Mouse (Mus musculus) left cerebral cortex, adult 9 months (tissue): ENCODE data around the gene Apom.
"Not testable (repeated sequence)": the region's sequence is repeated elsewhere in the genome, so short reads cannot be mapped to it uniquely, and the experiment has no call there.

Experiments used
- DNase-seq, 2 experiments: peaks; one replicate each; pipeline ENCODE4 v3.0.0; 2022; ENCODE audit warnings: low spot score in 2 of 2

Apom gene

DNA sequence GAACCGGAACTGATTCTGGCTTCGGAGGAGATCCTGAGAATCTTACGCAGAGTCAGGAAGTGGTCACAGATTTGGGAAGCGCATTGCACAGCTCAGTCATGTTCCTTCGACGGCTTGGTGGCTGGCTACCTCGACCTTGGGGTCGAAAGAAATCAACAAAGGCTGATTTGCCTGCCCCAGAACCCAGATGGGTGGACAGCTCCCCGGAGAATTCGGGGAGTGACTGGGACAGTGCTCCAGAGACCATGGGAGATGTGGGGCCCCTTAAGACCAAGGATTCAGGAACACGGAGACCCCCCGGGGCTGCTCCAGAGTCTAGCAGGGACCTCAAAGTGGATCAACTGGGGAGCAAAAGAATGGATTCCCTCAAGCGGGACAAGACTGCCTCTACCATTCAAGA, 4.8 kb downstream of the Apom start:
- no peak for DNase-seq

DNA sequence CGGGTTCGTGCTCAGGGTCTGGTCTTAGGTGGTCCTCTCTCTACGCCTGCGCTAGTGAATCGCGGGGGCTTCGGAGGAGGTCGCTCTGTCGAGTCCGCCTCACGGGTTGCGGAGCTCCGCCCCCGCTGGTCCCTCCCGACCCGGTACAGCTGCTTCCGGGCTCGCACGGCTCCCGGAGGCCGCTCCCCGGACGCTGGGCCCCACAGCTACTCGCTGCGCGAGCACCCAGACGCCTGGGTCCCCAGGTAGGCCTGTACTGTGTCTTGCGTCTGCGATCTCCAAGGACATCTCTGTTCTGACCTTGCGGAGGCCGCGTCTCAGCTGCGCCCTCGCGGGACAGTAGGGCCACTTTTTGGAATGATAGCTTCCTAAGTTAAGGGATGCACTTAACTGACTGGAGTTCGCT, 5.6 kb downstream of the Apom start, which contains the start of gene D17H6S53E:
Gene D17H6S53E, plus strand, starts transcription at position 168 of the 406 bp plus-strand sequence.
- peak in 1 of 2 experiments; percentile 59 for DNase-seq

DNA sequence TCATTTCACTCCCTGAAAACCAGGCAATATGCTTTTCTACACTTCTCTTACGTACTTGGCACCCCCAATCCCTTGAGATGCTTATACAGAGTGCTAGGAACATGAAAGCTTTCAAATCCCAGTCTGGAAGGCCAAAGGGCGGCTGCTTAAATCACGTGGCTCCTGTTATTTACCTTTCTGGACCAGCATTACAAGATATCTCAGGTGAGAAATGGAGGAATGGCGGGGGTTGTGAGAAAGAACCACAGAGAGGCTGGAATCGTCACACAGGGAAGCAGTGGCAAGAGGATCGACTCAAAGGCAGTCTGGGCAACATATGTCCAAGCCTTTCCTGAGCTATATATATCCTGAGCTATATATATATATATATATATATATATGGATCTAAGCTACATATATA, 6.3 kb downstream of the Apom start:
- no peak for DNase-seq

DNA sequence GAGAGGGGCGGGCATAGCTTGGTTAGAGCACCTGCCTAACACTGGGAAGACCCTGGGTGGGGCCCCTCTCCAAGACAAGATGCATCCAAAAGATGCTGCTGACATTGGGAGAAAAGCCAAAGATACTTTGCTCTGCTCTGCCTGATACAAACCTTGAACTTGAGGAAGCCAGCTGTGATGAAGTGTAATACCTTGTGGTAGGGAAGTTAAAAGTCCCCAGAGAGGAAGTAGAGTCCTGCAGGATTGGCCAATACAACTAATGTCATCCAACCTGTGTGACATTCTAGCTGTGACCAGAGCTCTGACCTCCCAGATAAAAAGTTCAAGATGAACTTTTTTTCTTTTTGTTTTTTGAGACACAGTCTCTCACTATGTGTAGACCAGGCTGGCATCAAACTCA, 6.8 kb downstream of the Apom start:
- DNase-seq: no peak

GRCm38 (mm10) chr17:35124261-35124896, 7.5 kb downstream of the Apom start:
- not testable (repeated sequence) for DNase-seq

GRCm38 (mm10) chr17:35123287-35123686, 8.6 kb downstream of the Apom start:
- DNase-seq: not testable (repeated sequence)

DNA sequence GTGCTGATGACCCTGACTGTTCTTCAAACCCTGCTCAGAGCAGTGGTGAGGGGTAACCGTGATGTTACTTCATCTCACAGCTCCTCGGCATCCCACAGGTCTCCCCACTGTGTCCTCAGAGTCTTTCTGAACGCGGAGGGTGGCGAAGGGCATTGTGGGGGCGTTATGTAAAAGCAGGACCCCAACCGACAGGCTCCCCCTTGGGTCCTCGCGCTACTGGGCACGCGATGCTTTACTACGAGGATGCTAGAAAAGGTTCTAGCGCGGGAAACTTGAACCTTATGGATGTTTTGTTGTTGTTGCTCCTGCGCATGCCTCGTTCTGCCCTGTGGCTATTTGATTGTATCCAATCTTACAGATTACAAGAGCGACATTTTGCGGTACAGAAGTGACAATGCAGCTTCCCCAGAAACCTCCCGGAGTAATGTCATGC, 10.0 kb downstream of the Apom start, which contains the start of gene Csnk2b:
Gene Csnk2b, minus strand, starts transcription at position 183 of the 433 bp plus-strand sequence.
- DNase-seq: peak; percentile 61 to 83

DNA sequence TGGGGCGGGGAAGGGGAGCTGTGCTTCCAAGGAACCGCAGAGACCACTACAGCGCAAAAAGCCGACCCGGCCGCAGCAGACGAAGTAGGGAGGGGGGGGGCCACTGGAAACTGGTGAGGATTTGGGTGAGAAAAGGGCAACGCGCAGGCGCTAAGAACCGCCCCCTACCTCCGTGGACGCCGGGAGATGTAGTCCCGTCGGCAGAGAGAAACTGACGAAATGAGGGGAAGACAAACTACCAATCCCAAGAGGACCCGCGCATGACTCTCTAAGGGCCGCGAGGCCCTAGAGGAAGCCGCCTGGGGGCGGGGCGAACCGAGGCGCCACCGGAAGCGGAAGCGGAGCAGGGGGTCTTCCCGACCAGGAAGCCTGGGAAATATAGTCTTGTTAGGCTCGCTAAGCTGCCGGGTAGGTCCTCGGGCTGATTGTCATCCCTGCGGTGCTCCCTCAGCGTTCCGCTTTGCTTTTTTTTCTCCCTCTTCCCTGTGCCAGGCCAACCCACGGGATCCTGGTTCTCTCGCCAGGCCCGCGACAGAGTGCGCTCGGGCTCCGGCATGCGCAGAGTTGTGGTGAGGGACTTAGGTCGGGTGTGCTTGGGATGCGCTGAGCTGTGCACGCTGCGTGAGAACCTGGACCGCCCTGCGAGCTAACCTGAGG, 10.6 kb downstream of the Apom start, which contains the start of gene Gpank1:
Gene Gpank1, plus strand, starts transcription at position 313 of the 657 bp plus-strand sequence.
- DNase-seq: peak; percentile 98

GRCm38 (mm10) chr17:35120745-35121142, 11.1 kb downstream of the Apom start:
- DNase-seq: peak in 1 of 2 experiments; percentile 37

DNA sequence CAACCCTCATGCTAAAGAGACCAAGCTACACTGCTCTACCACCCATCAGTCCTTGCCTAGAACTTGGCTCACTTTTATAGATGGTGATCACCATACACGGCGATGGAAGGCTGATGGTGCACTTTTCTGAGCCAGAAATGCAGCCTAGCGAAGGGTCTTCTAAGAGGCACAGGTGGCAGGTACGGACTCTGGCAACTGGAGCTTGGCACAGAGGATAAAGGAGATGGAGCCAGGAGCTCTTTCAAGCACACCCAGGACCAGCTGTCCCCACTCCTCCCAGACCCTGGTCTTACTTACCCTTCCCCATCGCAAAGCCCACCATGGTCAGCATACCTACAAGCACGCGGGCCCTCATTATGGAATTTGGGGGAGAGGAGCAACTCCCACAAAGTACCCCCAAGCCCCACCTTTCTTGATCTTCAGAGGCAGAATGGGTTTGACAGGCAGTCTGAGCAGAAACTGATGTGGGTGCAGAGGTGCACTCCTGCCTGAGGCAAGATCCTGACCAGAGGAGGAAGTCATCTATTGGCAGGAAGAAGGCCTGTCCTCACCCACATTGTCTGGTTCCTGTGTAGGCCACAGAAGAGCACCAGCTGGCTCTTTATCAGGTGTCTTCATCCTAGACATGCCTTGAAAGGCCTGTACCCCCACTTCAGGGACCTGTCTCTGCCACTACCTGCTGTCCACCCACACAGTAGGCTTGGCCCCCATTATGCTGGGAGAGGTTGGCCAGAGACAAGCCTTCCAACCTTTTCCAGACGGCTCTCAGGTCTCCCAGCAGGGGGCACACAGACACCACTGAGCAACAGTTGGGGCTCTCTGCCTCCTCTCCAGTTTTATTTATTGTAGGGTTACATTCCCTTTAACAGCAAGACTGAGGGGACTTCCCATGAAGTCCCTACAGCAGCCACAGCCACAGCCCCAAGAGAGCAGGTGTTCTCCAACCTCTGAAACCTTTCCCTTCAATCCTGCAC, 16.5 kb downstream of the Apom start, which contains the start of gene Ly6g5b:
Gene Ly6g5b, minus strand, starts transcription at position 383 of the 974 bp plus-strand sequence.
- DNase-seq: no peak

DNA sequence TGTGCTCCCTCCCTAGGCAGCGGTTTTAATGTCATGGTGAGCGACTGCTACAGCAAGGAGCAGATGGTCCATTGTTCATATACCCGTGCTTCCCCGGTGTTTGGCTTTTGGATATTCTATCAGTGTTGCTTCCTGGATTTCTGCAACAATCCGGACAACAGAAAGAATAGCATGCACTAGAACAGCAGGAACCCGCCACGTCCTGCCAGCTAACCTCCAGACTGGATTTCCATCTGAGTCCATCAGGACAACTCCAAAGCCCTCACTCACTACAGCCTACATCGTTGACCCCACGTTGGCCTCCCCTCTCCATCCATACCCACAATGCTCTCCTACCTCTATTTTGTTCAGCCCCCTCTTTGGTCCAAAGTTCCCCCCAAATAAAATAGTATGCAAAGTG, 20.1 kb downstream of the Apom start:
- DNase-seq: no peak

DNA sequence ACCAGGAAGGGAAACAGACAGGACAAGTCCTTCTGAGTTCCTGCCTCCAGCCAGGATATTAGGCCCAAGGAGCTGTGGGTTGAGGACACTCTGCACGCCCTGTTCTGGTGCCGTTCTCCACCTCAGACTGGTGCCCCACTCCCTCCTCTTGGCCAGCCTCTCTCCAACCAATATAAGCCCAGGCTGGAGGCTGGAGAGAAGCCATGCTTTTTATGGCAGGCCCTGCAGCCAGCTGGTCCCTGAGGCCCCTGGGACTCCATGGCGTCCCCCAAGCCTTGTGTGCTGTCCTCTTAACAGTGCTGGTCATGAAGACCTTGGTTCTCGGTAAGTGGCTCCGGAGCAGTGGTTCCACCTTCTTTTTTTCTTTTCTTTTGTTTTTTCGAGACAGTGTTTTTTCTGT, 23.8 kb downstream of the Apom start, which contains the start of gene Ly6g5c:
Gene Ly6g5c, plus strand, starts transcription at position 183 of the 400 bp plus-strand sequence.
- no peak for DNase-seq

GRCm38 (mm10) chr17:35106522-35106921, 25.3 kb downstream of the Apom start:
- DNase-seq: no peak

GRCm38 (mm10) chr17:35105740-35106389, 26.0 kb downstream of the Apom start:
- no peak for DNase-seq

- DNase-seq: no peak
Observed at GRCm38 (mm10) chr17:35104754-35105153, 27.1 kb downstream of the Apom start.

GRCm38 (mm10) chr17:35104079-35104478, 27.8 kb downstream of the Apom start:
- DNase-seq: no peak

DNA sequence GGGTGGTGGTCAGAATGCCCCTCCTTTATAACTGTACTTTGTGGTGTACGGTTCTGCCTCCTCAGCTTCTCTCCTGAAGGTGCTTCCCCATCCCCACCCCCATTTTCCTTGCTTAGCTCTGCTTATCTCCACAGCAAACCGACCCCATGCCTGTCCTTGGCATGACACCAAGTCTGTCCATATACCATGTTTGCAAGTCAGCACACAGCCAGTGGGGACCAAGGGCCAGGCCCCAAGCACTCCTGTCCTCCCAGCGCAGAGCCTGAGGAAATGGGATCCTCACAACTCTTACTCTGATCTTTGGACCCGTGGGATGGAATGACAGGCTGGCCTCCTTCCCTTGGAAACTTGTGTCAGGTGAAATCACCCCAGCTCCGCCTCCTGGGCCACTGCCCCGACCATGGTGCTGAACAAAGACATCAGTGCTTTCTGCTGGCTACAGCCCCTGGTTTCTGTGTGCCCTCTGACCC, 28.6 kb downstream of the Apom start:
- DNase-seq: no peak

- DNase-seq: no peak
Observed at GRCm38 (mm10) chr17:35102299-35102698, 29.6 kb downstream of the Apom start.

GRCm38 (mm10) chr17:35101161-35101560, 30.7 kb downstream of the Apom start:
- DNase-seq: no peak

GRCm38 (mm10) chr17:35100196-35100765, 31.6 kb downstream of the Apom start:
- no peak for DNase-seq
